Mouse (Mus musculus) forebrain, embryonic 10.5 days (tissue): ENCODE results near the gene Rbms1. TPM values are rescaled to one million over a fixed set of nuclear protein-coding genes. Genes with fewer than 3 reads are reported as not detected.
A peak's percentile ranks its signal among the peaks of the same experiment; 100 is the strongest.

Experiments
- DNase-seq: peaks from one replicate; pipeline ENCODE4 v3.0.0-alpha.2; 2017; ENCODE audit warnings: low spot score; ENCODE audit errors: extremely low spot score
- H3K27ac ChIP-seq: fragments of 300-500 bp; sonication (generic); 2 replicates; pipeline ENCODE4 v1.5.1; 2016; ENCODE audit warnings: mild to moderate bottlenecking
- H3K27me3 ChIP-seq: fragments of 300-500 bp; sonication (generic); 2 replicates; pipeline ENCODE4 v1.6.1; 2016; ENCODE audit warnings: mild to moderate bottlenecking; ENCODE audit not compliant: poor library complexity, severe bottlenecking
- H3K36me3 ChIP-seq: fragments of 300-500 bp; sonication (generic); replicated peaks from 2 replicates; pipeline ENCODE4 v1.6.1; 2016; ENCODE audit warnings: mild to moderate bottlenecking, moderate library complexity
- H3K4me1 ChIP-seq: fragments of 300-500 bp; sonication (generic); 2 replicates; pipeline ENCODE4 v1.6.1; 2016
- H3K4me3 ChIP-seq: fragments of 300-500 bp; sonication (generic); 2 replicates; pipeline ENCODE4 v1.5.1; 2016; ENCODE audit warnings: mild to moderate bottlenecking, moderate library complexity
- H3K9me3 ChIP-seq: fragments of 300-500 bp; sonication (generic); 2 replicates; pipeline ENCODE4 v1.6.1; 2016; ENCODE audit warnings: mild to moderate bottlenecking, moderate library complexity
- WGBS: fragments of 180-500 bp; shearing (Covaris S2); methylation state at CpG from one replicate; pipeline ENCODE4 v1.1.7; 2016; 5-methylcytosine and 5-hydroxymethylcytosine counted together
- polyA plus RNA-seq: library from polyadenylated mRNA; unstranded; fragments of >200 nt; fragmentation: Nextera tagmentation; extraction: Ambion mirVana; gene quantifications from 2 replicates; pipeline ENCODE4 v1.2.1, GENCODE M21; 2016

Rbms1 gene
- polyA plus RNA-seq, 1 experiment from 2014 or later = 44.4 TPM

- H3K36me3 ChIP-seq = no peaks in the 10 kb centered on the region
- no peak overlapping the region for H3K27ac ChIP-seq
- H3K9me3 ChIP-seq = no peaks in the 10 kb centered on the region
- no peak for DNase-seq
- peaks cover 16% of the 10 kb centered on the region for H3K4me1 ChIP-seq
- H3K27me3 ChIP-seq = peaks cover 5% of the 10 kb centered on the region; the same call in 1 of the 2 replicates
- H3K4me3 ChIP-seq = no peak overlapping the region
- 89% methylated on average over 6 of the region's 6 CpGs for WGBS
Measured at GRCm38 (mm10) chr2:60910820-60911219, 52.2 kb downstream of the Rbms1 start.

DNA sequence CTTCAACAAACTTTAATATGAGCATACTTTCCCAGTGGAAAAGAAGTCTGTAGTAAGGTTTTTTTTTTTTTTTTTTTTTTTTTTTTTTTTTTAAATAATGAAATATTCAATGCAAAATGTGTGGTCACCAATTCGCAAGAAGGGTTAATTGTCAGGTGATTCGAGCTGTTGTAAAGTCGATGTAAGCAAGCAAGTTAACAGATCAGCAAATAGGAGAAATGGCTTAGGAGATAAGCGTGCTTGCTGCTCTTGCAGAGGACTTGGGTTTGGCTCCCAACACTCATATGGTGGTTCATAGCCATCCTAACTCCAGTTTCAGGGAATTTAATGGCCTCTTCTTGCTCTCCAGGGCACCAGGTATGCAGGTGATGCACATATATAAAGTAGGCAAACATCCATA lies 54.4 kb downstream of the Rbms1 start:
- 84% methylated on average over 4 of the region's 4 CpGs for WGBS
- no peak for DNase-seq
- Histone ChIP-seq H3K36me3 (no peaks in the 10 kb centered on the region), H3K9me3 (no peaks in the 10 kb centered on the region), H3K4me3 (no peak overlapping the region), H3K27ac (no peak overlapping the region), H3K27me3 (peaks cover 5% of the 10 kb centered on the region; the same call in 1 of the 2 replicates), H3K4me1 (peaks cover 19% of the 10 kb centered on the region)

GRCm38 (mm10) chr2:60908116-60908515 lies 54.9 kb downstream of the Rbms1 start:
- no peaks in the 10 kb centered on the region for H3K36me3 ChIP-seq

GRCm38 (mm10) chr2:60905283-60905682 lies 57.7 kb downstream of the Rbms1 start:
- H3K4me3 ChIP-seq = no peak overlapping the region
- WGBS = 46% methylated on average over 3 of the region's 3 CpGs
- no peaks in the 10 kb centered on the region for H3K27me3 ChIP-seq
- H3K36me3 ChIP-seq = no peaks in the 10 kb centered on the region
- no peak overlapping the region for H3K27ac ChIP-seq
- no peaks in the 10 kb centered on the region for H3K9me3 ChIP-seq
- no peak for DNase-seq
- 0 out of 2 replicates have a peak, but pooled peaks cover 3% of the 10 kb centered on the region for H3K4me1 ChIP-seq

More at GRCm38 (mm10) chr2:60908116-60908515, 54.9 kb downstream of the Rbms1 start:
- H3K27me3 ChIP-seq = peaks cover 5% of the 10 kb centered on the region; the same call in 1 of the 2 replicates
- no peak overlapping the region for H3K4me3 ChIP-seq
- DNase-seq = no peak
- WGBS = 91% methylated on average over 12 of the region's 12 CpGs
- peaks cover 15% of the 10 kb centered on the region for H3K4me1 ChIP-seq
- H3K27ac ChIP-seq = no peak overlapping the region
- no peaks in the 10 kb centered on the region for H3K9me3 ChIP-seq

DNA sequence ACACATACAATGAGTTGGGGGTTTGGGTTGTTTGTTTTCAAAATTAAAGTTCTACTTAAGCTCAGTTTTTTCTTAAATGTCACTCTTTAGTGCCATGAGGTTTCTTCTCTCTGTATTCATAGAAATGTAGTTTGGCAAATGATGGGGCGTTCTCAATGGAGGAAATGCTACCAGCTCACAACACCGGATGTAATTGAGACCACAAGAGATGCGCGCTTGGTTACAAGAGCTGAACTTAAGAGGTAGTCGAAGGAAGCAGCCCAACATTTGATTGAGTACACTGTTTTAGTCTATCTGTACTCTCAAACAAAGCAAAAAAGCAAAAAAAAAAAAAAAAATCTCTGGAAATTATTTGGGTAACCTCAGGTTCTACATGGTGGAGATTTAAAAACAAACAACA lies 58.9 kb downstream of the Rbms1 start:
- Histone ChIP-seq H3K27me3 (no peaks in the 10 kb centered on the region), H3K9me3 (no peaks in the 10 kb centered on the region), H3K4me1 (0 out of 2 replicates have a peak, but pooled peaks cover 3% of the 10 kb centered on the region), H3K36me3 (no peaks in the 10 kb centered on the region), H3K4me3 (no peak overlapping the region), H3K27ac (no peak overlapping the region)
- no peak for DNase-seq
- 86% methylated on average over 5 of the region's 5 CpGs for WGBS

GRCm38 (mm10) chr2:60903535-60903934 lies 59.5 kb downstream of the Rbms1 start:
- Histone ChIP-seq H3K27me3 (no peaks in the 10 kb centered on the region), H3K36me3 (no peaks in the 10 kb centered on the region), H3K4me1 (0 out of 2 replicates have a peak, but pooled peaks cover 3% of the 10 kb centered on the region), H3K9me3 (no peaks in the 10 kb centered on the region), H3K4me3 (no peak overlapping the region), H3K27ac (no peak overlapping the region)
- WGBS = 86% methylated on average over 7 of the region's 7 CpGs
- no peak for DNase-seq

DNA sequence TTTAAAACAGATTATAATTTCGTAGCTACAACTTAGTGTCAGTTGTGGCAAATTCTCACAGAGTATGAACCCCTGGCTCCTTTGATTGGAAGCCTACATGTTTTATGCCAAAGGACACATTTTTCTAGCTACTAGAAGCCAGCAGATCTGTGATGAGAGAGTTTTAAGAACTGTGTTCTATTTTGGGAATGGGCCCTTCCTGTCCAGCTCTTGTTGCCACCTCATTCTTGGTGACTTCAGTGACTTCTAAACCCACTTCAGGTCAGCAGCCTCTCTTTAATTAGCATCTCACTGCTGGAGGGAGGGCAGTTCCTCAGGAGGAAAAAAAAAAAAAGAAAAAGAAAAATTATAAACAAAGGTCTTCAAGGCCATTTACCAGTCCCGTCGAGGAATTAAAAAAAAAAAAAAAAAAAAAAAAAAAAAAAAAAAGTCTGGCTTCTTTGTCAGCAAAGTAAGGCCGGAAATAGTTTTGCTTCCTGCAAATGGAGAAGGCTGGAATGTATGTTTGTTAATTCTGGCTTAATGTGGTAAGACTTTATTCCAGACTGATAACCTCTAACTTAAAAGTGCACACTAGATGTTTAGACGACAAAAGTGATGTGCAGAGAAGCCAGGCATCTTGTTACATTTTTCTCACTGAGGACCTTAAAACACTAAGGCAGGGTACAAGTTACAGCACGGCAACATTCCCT lies 60.4 kb downstream of the Rbms1 start:
- 75% methylated on average over 6 of the region's 6 CpGs for WGBS
- Histone ChIP-seq H3K27ac (no peak overlapping the region), H3K27me3 (no peaks in the 10 kb centered on the region)

DNA sequence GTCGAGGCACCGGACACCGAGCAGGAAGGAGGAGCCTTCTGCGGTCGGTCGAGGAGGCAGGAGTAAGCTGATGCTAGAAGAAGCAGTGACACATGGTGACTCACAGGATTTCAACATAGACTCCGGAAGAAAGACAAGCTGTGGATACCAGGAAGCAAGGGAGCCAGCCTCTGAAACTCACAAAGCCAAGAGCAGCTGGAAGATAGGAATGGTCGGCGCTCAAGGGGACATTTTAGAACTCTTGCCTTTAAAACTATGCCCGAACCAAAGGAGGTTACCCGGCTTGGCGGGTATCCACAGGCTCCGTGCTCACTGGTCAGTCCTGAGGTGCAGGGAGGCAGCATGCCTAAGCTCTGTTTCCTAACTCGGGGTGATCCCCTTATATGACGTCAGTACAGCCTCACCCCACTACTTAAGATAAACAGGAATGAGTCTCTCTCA lies 61.5 kb downstream of the Rbms1 start:
- H3K36me3 ChIP-seq = no peaks in the 10 kb centered on the region
- H3K9me3 ChIP-seq = no peaks in the 10 kb centered on the region
- no peaks in the 10 kb centered on the region for H3K27me3 ChIP-seq
- 91% methylated on average over 15 of the region's 15 CpGs for WGBS
- no peak overlapping the region for H3K27ac ChIP-seq
- no peak for DNase-seq
- no peak overlapping the region for H3K4me3 ChIP-seq
- 0 out of 2 replicates have a peak, but pooled peaks cover 3% of the 10 kb centered on the region for H3K4me1 ChIP-seq

More for the DNA sequence above, 60.4 kb downstream of the Rbms1 start:
- Histone ChIP-seq H3K9me3 (no peaks in the 10 kb centered on the region), H3K4me1 (0 out of 2 replicates have a peak, but pooled peaks cover 3% of the 10 kb centered on the region), H3K36me3 (no peaks in the 10 kb centered on the region), H3K4me3 (no peak overlapping the region)
- DNase-seq = no peak

GRCm38 (mm10) chr2:60901013-60901412 lies 62.0 kb downstream of the Rbms1 start:
- H3K4me3 ChIP-seq = no peak overlapping the region
- no peaks in the 10 kb centered on the region for H3K9me3 ChIP-seq
- 0 out of 2 replicates have a peak, but pooled peaks cover 3% of the 10 kb centered on the region for H3K4me1 ChIP-seq
- no peak for DNase-seq
- 88% methylated on average over 6 of the region's 6 CpGs for WGBS
- H3K36me3 ChIP-seq = no peaks in the 10 kb centered on the region
- no peaks in the 10 kb centered on the region for H3K27me3 ChIP-seq
- H3K27ac ChIP-seq = no peak overlapping the region

DNA sequence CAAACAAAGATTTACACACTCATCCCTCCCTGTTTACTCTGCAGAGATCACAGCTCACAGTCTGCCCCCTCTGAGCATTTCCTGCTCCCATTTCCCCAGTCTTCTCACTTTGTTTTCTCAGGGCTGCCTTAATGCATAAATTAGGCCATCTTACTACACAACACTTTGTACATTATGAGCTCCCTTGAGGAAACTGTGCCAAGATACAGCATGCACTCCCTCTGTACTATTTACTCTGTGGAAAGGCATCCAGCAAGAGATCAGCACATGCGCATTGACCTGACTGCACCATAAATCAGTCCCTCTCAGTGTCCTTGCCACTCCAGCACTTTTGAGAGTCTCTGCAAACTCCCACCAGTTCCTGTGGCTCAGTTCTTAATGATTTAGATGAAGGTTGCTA lies 70.0 kb downstream of the Rbms1 start:
- no peak overlapping the region for H3K4me3 ChIP-seq
- peaks cover 16% of the 10 kb centered on the region for H3K27me3 ChIP-seq
- DNase-seq = no peak
- H3K27ac ChIP-seq = no peak overlapping the region
- WGBS = 94% methylated on average over 1 of the region's 1 CpGs
- H3K36me3 ChIP-seq = no peaks in the 10 kb centered on the region
- no peaks in the 10 kb centered on the region for H3K4me1 ChIP-seq
- no peaks in the 10 kb centered on the region for H3K9me3 ChIP-seq

DNA sequence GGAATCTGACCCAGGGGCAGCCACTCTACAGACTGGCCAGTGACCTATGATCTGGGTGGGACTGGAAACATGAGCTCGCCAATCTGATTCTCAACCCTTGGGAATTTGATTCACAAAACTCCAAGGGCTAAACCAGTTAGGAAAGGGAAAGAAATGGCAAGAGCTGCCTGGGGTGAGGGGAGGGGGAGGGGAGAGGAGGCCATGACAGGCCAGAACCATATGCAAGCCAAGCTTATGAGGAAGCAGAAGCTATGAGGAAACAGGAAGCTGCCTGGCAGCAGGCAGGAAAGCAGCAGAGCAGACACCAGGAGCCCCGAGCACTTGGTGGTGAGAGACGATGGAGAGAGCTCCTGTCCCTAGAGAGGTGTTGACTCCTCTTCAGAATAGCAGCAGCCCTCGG lies 79.1 kb downstream of the Rbms1 start:
- H3K27ac ChIP-seq = 0 out of 2 replicates have a peak overlapping the region, but pooled peaks have one; percentile 15
- H3K36me3 ChIP-seq = no peaks in the 10 kb centered on the region
- H3K27me3 ChIP-seq = peaks cover 82% of the 10 kb centered on the region
- DNase-seq = no peak
- 53% methylated on average over 4 of the region's 4 CpGs for WGBS
- peaks cover 3% of the 10 kb centered on the region; the same call in 1 of the 2 replicates for H3K9me3 ChIP-seq
- H3K4me1 ChIP-seq = peaks cover 46% of the 10 kb centered on the region
- H3K4me3 ChIP-seq = no peak overlapping the region

DNA sequence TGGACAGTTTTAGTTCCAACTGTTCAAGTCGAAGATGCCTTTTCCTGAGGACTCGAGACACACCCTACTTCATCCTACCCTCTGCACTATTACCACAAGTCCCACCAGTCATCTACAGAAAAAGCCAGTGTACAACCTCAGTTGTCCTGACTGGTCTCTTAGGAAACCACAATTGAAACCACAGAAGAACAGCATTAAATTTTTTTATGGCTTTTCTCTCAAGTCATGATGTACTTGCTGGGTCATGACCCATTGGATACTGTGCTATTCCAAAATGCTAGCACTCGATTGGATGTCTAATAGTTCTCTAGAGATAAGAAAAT lies 80.0 kb downstream of the Rbms1 start:
- H3K4me3 ChIP-seq = no peak overlapping the region
- 73% methylated on average over 3 of the region's 3 CpGs for WGBS
- peaks cover 88% of the 10 kb centered on the region for H3K27me3 ChIP-seq

GRCm38 (mm10) chr2:60882202-60883042 lies 80.6 kb downstream of the Rbms1 start:
- Histone ChIP-seq H3K9me3 (peaks cover 6% of the 10 kb centered on the region; the same call in 1 of the 2 replicates), H3K4me1 (peaks cover 56% of the 10 kb centered on the region), H3K27ac (no peak overlapping the region), H3K36me3 (no peaks in the 10 kb centered on the region), H3K4me3 (no peak overlapping the region), H3K27me3 (peaks cover 90% of the 10 kb centered on the region)
- 50% methylated on average over 5 of the region's 5 CpGs for WGBS
- DNase-seq = no peak

More for the DNA sequence above, 80.0 kb downstream of the Rbms1 start:
- DNase-seq = no peak
- no peak overlapping the region for H3K27ac ChIP-seq
- H3K4me1 ChIP-seq = peaks cover 53% of the 10 kb centered on the region
- no peaks in the 10 kb centered on the region for H3K36me3 ChIP-seq
- peaks cover 6% of the 10 kb centered on the region; the same call in 1 of the 2 replicates for H3K9me3 ChIP-seq
